Mouse (Mus musculus) forebrain, postnatal 0 days (tissue): Measurements from ENCODE around the gene Trim11. TPM values are rescaled to one million over a fixed set of nuclear protein-coding genes. Genes with fewer than 3 reads are reported as not detected.

Experiments
- ATAC-seq: fragments of 200-750 bp; cut with Nextera tagmentation; 2 replicates; pipeline ENCODE4 v1.8.0; 2017; ENCODE audit warnings: mild to moderate bottlenecking, moderate library complexity
- DNase-seq: peaks from one replicate; pipeline ENCODE4 v3.0.0-alpha.2; 2015
- H3K27ac ChIP-seq: fragments of 300-500 bp; sonication (generic); 2 replicates; pipeline ENCODE4 v1.5.1; 2014; ENCODE audit warnings: low read depth, mild to moderate bottlenecking, antibody characterized with exemption, low read length, moderate library complexity, mixed read lengths
- H3K27me3 ChIP-seq: fragments of 300-500 bp; sonication (generic); 2 replicates; pipeline ENCODE4 v1.6.1; 2014; ENCODE audit warnings: mild to moderate bottlenecking, low read length, mixed read lengths; ENCODE audit not compliant: insufficient read depth
- H3K36me3 ChIP-seq: fragments of 300-500 bp; sonication (generic); 2 replicates; pipeline ENCODE4 v1.6.1; 2014; ENCODE audit warnings: mild to moderate bottlenecking, moderate library complexity; ENCODE audit not compliant: insufficient read depth
- H3K4me1 ChIP-seq: fragments of 300-500 bp; sonication (generic); 2 replicates; pipeline ENCODE4 v1.6.1; 2014; ENCODE audit warnings: antibody characterized with exemption; ENCODE audit not compliant: insufficient read depth
- H3K4me2 ChIP-seq: fragments of 300-500 bp; sonication (generic); 2 replicates; pipeline ENCODE4 v1.6.1; 2014; ENCODE audit warnings: low read depth, mild to moderate bottlenecking, moderate library complexity
- H3K4me3 ChIP-seq: fragments of 300-500 bp; sonication (generic); 2 replicates; pipeline ENCODE4 v1.5.1; 2014; ENCODE audit warnings: low read depth, low read length, mixed read lengths
- H3K9ac ChIP-seq: fragments of 300-500 bp; sonication (generic); 2 replicates; pipeline ENCODE4 v1.6.1; 2014; ENCODE audit warnings: mild to moderate bottlenecking
- H3K9me3 ChIP-seq: fragments of 300-500 bp; sonication (generic); 2 replicates; pipeline ENCODE4 v1.6.1; 2016; ENCODE audit warnings: low read length
- CTCF ChIP-seq: sonication (generic); IDR thresholded peaks from 2 replicates; pipeline ENCODE4 v1.5.1; 2016; ENCODE audit warnings: antibody characterized with exemption, control low read depth, low read depth
- WGBS: fragments of 180-500 bp; shearing (Covaris S2); extraction: QIAGEN DNeasy Blood & Tissue Kit; methylation state at CpG from one replicate; pipeline ENCODE4 v1.1.7; 2014; 5-methylcytosine and 5-hydroxymethylcytosine counted together
- polyA plus RNA-seq: library from polyadenylated mRNA; unstranded; fragments of >200 nt; fragmentation: Nextera tagmentation; extraction: Ambion mirVana; gene quantifications from 2 replicates; pipeline ENCODE4 v1.2.1, GENCODE M21; 2015
- total RNA-seq: library from RNA; depleted of rRNA; stranded (reverse); fragments of >200 nt; gene quantifications from 2 replicates; pipeline ENCODE4 v1.2.3, GENCODE M21; 2014; rRNA removed

Gene Trim11
- total RNA-seq (29.2 and 31.9 TPM in 2 replicates), polyA plus RNA-seq (13.5 and 16.0 TPM in 2 replicates)

GRCm38 (mm10) chr11:58978027-58978705, at the start of gene Trim11:
Gene Trim11, plus strand, starts transcription at chr11:58978093.
- Histone ChIP-seq H3K36me3 (peaks cover 7% of the 10 kb centered on the region; the same call in 1 of the 2 replicates), H3K27me3 (no peaks in the 10 kb centered on the region), H3K4me3 (peak within 1 kb of the TSS; percentile 59), H3K27ac (peak within 1 kb of the TSS; percentile 47), H3K4me2 (peak within 1 kb of the TSS; percentile 99), H3K9me3 (no peaks in the 10 kb centered on the region), H3K9ac (peak within 1 kb of the TSS; percentile 85), H3K4me1 (peaks cover 19% of the 10 kb centered on the region)
- peak; percentile 91 for ATAC-seq
- TF ChIP-seq CTCF, result 0 out of 2 replicates have a peak, but pooled peaks have one; percentile 1
- WGBS, result under 1% methylated on average over 64 of the region's 64 CpGs
- DNase-seq, result peak; percentile 79

GRCm38 (mm10) chr11:58929055-58929454, 48.8 kb upstream of the Trim11 start:
- no peak overlapping the region for H3K27ac ChIP-seq
- no peak for ATAC-seq
- no peak overlapping the region for H3K9ac ChIP-seq
- H3K36me3 ChIP-seq, result peaks cover 34% of the 10 kb centered on the region
- H3K27me3 ChIP-seq, result no peaks in the 10 kb centered on the region
- H3K9me3 ChIP-seq, result no peaks in the 10 kb centered on the region
- TF ChIP-seq CTCF, result no peak
- H3K4me1 ChIP-seq, result peaks cover 3% of the 10 kb centered on the region; the same call in 1 of the 2 replicates
- no peak overlapping the region for H3K4me3 ChIP-seq
- H3K4me2 ChIP-seq, result no peak overlapping the region
- DNase-seq, result no peak
- WGBS, result 77% methylated on average over 4 of the region's 4 CpGs

- Histone ChIP-seq H3K27me3 (no peaks in the 10 kb centered on the region), H3K9ac (no peak overlapping the region), H3K4me3 (no peak overlapping the region), H3K9me3 (no peaks in the 10 kb centered on the region), H3K36me3 (peaks cover 38% of the 10 kb centered on the region), H3K4me2 (no peak overlapping the region), H3K27ac (no peak overlapping the region), H3K4me1 (peaks cover 3% of the 10 kb centered on the region; the same call in 1 of the 2 replicates)
- DNase-seq (no peak), ATAC-seq (no peak)
- 63% methylated on average over 3 of the region's 3 CpGs for WGBS
- TF ChIP-seq CTCF, result no peak
Observed at GRCm38 (mm10) chr11:58929641-58930040, 48.3 kb upstream of the Trim11 start.

- Histone ChIP-seq H3K27ac (no peak overlapping the region), H3K27me3 (no peaks in the 10 kb centered on the region), H3K9ac (no peak overlapping the region), H3K4me3 (no peak overlapping the region), H3K9me3 (no peaks in the 10 kb centered on the region), H3K4me2 (no peak overlapping the region), H3K4me1 (peaks cover 3% of the 10 kb centered on the region; the same call in 1 of the 2 replicates), H3K36me3 (peaks cover 38% of the 10 kb centered on the region)
- ATAC-seq (no peak), DNase-seq (no peak)
- no peak for TF ChIP-seq CTCF
- 94% methylated on average over 3 of the region's 3 CpGs for WGBS
Observed at GRCm38 (mm10) chr11:58930254-58930653, 47.6 kb upstream of the Trim11 start.

GRCm38 (mm10) chr11:58931576-58931975, 46.3 kb upstream of the Trim11 start:
- 81% methylated on average over 4 of the region's 4 CpGs for WGBS
- peak; percentile 41 for TF ChIP-seq CTCF
- Histone ChIP-seq H3K36me3 (peaks cover 47% of the 10 kb centered on the region), H3K9me3 (no peaks in the 10 kb centered on the region), H3K27me3 (no peaks in the 10 kb centered on the region), H3K27ac (no peak overlapping the region), H3K4me1 (peaks cover 3% of the 10 kb centered on the region; the same call in 1 of the 2 replicates), H3K9ac (no peak overlapping the region), H3K4me2 (no peak overlapping the region), H3K4me3 (no peak overlapping the region)
- no peak for DNase-seq
- ATAC-seq, result peak; percentile 15; the same call in 1 of the 2 replicates

GRCm38 (mm10) chr11:58937909-58938308, 40.0 kb upstream of the Trim11 start:
- peak overlapping the region; percentile 81 for H3K4me2 ChIP-seq
- H3K9ac ChIP-seq, result peak overlapping the region; percentile 83
- peak overlapping the region; percentile 80 for H3K4me3 ChIP-seq
- no peaks in the 10 kb centered on the region for H3K9me3 ChIP-seq
- 2% methylated on average over 13 of the region's 13 CpGs for WGBS
- TF ChIP-seq CTCF, result no peak
- H3K4me1 ChIP-seq, result peaks cover 14% of the 10 kb centered on the region
- DNase-seq (peak; percentile 41), ATAC-seq (no peak)
- H3K27me3 ChIP-seq, result no peaks in the 10 kb centered on the region
- peak overlapping the region; percentile 93 for H3K27ac ChIP-seq
- peaks cover 29% of the 10 kb centered on the region for H3K36me3 ChIP-seq
